Mouse (Mus musculus) c-Kit-positive CD71-positive TER-119-positive erythroid progenitor cells, embryonic 14.5 days (primary cell): ENCODE measurements at regions not wholly inside any gene's neighbourhood (a gene's known extent, or its start where the extent isn't known, plus 50 kb on each side); places are given as distances from the start of the nearest gene placed in this dataset.
A peak's percentile ranks its signal among the peaks of the same experiment; 100 is the strongest.

Experiments
- DNase-seq: peaks from one replicate; pipeline ENCODE4 v3.0.0-alpha.2; 2013; ENCODE audit warnings: low spot score

DNA sequence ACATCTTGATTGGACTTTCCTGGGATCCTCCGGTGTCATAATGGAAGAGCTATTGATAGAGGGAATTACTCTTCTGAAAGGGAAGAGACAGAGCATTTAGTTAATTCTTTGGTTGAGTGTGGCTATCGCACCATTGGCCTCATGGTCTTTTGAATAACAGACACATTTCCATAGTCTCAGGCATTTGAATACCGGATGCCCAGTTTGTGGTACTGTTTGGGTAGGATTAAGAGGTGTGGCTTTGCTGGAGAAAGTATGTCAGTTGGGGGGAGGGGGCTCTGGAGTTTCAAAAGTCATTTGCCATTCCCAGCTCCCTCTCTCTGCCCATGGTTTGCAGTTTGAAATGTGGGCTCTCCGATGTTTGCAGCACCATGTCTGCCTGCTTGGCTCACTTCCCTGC, 139.4 kb upstream of the Smim15 start:
- DNase-seq, result no peak

GRCm38 (mm10) chr13:107904051-107904740, 140.1 kb upstream of the Smim15 start:
- DNase-seq, result no peak

DNA sequence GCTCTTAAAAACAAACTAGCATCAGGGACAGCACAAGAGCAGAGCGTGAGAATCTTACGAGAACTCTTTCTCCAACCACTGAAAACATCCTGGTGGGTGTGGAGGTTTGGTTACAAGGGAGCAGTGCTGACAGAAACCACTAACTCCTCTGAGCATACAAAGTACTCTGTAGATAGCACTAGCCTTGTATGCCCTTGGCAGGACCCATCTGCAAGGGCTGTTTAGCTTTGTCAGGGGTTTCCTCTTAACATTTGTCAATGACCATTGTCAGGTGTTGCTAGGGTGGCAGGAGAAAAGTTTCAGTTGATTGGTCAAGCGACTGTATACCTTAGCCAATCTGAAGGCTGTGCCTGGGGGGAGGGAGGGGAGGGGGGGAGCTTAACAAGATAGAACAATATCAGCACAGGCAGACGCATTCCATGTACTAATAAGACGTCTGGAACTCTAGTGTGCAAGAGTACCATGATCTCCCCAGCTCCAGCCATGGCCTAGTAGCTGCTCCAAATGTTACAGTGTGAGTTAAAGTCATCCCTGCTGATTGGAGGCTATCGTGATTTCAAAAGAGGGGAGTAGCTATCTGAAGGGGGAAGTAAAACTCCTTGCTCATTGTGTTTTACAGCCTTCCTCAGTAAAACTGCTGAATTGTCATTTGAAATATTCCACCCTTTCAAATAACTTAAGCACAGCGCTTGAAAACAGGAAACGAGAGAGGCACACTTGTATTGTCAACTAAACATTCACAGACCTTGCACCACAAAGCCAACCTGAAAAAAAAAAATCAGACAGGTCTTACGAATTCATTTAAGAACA, 140.9 kb upstream of the Smim15 start:
- DNase-seq, result no peak

DNA sequence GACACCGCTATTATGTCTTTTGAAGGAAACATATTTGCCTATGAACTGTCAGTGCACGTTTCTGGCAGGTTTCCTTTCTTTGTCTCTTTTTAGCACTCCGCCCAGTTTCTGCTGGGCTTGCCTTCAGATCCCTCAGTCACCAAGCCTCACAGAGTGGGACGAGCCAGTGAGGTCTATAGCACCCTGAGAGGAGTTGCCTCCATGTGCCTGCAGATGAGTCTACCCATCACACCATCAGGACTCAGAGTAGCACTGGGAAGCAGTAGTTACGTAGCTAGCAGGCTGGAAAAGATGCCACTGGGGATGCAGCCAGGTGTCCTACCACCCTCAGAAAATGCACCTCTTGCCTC, 141.5 kb upstream of the Smim15 start:
- no peak for DNase-seq

GRCm38 (mm10) chr13:107899600-107900229, 144.5 kb upstream of the Smim15 start:
- DNase-seq, result no peak

DNA sequence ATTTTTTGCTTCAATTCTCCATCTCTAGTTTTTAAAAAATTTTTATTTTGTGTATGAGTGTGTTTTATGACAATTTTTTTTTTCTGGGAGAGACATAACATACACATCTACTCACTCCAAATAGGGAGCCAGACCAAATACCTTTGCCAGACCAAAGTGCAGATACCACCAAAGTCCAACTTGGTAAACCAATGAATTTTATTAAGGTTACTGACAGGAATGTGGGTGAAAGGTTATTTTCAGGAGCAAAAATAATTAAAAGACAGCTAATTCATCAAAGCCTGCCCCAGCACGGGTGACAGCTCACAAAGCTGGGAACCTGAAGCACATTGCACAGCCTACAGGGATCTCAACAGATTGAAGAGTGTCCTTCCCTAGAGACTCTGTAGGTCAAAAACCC, 146.6 kb upstream of the Smim15 start:
- DNase-seq, result no peak

GRCm38 (mm10) chr13:107897184-107897583, 147.1 kb upstream of the Smim15 start:
- no peak for DNase-seq

DNA sequence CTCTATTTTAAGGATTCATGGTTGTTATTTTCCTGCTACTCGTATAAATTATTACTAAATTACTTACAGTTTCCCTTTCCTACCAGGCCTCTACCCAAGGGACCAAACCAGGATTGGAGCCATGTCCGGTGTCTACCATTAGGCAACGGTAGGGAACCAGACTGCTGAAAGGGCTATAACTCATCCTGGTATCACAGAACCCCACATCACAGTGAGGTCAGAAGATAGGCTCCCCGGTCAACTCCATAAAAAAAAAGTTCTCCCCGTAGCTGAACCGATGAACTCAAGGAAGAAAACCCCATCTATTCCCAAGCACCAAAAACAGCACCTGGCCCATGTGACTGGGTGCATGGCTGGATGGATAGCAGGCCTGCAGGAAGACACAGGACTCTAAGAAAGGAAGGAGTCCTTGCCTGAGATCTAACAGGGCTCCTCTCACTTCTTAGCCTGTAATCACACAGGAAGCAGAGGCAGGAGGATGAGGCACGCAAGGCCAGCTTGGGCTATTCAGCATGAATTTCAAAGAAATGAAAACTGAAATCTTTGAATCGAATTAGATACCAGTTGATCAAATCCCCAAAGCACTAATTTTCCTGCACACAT, 150.6 kb upstream of the Smim15 start:
- no peak for DNase-seq

DNA sequence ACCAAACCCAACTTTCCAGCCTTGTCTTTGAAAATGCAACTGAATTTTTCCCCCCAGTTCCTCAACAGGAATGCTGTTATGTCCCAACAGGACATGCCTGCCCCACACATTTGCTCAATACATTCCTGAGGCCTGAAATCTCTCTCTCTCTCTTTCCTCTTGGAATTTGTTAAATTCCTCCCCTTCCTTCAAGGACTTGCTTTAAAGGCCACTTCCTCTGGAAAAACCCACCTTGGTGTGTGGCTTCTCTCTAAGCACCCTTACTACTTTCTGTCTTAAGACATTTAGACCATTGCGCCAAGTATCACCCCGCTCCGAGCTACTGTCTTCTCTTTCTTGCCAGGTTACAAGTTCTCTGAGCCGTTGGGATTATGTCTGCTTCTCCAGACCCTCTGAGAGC, 151.2 kb upstream of the Smim15 start:
- no peak for DNase-seq

DNA sequence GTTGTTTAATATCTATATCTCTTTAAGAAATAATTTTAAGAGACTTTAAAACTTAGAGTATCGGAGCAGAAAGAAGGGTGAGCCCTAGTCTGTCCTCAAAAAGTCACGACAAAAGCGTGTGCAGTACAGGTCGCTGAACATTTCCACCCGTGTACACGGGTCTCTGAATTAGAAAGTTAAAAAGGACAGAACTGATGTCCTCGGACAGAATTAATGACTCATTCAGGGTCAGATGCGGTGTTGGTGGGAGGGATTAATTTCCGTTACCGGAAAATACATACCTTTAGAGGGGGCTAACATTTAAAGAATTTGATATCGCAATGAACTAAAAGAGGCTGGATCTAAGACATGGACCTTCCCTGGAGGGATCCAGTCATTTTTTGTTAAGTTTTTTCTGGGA, 152.3 kb upstream of the Smim15 start:
- no peak for DNase-seq

DNA sequence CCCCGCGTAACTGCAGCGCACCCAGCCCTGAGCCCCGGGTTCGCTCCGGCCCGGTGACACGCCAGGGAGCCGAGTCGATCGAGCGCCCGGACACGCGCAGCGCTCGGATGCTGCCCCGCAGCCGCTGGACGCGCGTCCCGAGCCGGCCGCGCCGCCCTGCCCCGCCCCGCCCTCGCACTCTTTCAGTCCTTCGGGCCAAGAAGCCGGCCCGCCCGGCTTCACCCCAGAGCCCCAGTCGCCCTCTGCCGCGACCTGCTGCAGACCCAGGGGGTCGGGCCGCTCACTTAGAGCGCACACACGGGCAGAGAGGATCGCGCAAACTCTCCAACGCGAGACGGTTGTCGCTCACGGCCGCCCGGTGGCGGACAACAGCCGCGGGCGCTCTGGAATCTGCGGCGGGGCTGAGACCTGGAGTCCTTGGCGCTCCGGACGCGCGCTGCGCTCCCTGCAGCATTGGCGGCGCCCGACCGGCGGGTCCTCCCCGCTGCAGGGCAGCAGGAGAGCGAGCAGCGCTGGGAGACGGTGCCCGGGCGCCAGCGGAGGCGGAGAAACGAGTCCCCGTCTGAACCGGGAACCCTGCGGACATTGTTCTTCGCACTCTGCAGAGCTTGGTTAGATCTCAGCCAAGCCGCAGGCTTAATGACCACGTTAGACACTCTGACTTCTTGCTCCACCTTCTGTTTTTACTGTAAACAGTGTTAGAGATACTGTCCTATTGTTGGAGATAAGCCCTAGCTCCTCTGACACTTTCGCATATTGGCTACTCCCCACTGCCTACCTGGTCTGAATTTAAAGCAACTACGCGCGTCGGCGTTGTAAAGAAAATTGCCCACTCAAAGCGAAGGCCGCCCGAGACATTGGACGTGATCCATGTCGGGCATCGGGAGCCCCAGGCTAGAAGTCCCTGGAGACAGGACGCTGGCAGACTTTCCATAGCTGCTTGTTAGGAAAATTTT, 153.1 kb upstream of the Smim15 start:
- no peak for DNase-seq

- peak; percentile 90 for DNase-seq
Observed at GRCm38 (mm10) chr13:107889985-107890865, 154.0 kb upstream of the Smim15 start.

- no peak for DNase-seq
Observed at GRCm38 (mm10) chr13:107889588-107889984, 154.7 kb upstream of the Smim15 start.

DNA sequence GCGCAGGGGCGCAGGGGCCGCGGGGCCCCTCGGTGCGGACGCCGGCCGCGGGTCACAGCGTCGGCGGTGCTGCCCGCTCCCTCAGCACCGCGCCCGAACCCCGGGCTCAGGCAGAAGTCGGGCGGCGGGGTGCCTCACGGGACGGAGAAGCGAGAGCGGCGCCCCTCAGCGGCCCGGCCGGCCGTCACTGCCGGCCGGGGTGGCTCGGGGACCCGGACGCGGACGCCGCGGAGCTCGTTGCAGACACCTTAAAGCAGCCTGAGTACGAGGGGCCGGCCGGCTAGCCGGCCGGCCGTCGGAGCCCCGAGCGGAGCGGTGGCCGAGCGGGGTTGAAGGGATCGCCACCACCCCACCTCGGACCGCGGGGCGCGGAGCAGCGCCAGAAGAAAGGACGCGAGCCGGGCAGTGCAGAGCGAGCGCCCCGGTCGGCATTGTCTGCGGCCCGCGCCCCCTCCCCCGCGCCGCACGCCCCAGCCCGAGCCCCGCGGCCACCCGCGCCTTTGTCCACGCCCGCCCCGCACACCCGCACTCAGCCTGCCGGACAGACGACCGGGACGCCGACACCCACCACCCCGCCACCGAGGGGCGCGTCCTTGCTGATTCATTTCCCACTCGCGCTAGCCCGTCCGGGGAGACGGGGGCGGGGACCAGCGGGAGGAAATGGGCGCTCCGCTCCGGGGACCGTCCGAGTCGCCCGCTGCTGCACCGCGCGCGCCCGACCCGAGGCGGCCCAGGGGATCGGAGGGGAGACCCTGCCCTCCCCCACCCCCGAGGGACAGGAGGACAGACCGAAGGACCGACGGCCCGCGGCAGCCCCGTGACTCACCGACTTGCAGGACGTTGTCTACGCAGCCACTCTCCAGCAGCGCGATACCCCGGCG, 155.4 kb upstream of the Smim15 start:
- DNase-seq, result no peak

GRCm38 (mm10) chr13:107888231-107888555, 156.1 kb upstream of the Smim15 start:
- no peak for DNase-seq

GRCm38 (mm10) chr13:107887366-107888230, 156.6 kb upstream of the Smim15 start:
- no peak for DNase-seq

DNA sequence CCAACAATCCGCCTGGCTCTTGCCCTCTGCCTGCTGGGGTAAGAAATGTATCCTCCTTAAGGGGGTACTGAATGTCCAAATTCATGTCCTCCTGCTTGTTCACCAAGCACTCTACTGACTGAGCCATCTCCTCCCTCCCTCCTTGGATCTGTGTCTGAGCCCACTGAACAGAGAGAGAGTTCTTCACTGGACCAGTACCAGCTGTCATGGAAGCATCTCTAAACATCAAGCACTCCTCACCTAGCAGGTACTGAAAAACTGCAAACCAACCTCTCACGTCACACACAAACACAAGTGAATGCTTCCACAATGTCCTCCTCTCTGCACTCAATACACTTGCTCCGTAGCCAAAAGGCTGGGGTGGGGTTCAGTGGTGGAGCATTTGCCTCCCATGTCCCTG, 159.4 kb upstream of the Smim15 start:
- no peak for DNase-seq

GRCm38 (mm10) chr13:107882337-107882736, 161.9 kb upstream of the Smim15 start:
- no peak for DNase-seq

GRCm38 (mm10) chr13:107880551-107880950, 163.7 kb upstream of the Smim15 start:
- DNase-seq, result no peak
